In genomic region chr10:117216793-117217192, GRCm38 (mm10) we compare ENCODE assay signal across 10 mouse cellular contexts. TPM values are rescaled to one million over a fixed set of nuclear protein-coding genes. Genes with fewer than 3 reads are reported as not detected.
DNase-seq lines count a peak whose midpoint lies in the region; ATAC-seq and TF ChIP-seq lines count a peak whose summit lies in the region.
"Had no signal": no experiment of that assay in that cellular context is flagged by ENCODE, and none has a peak within 500 bp of the region (broad histone marks: within the 10 kb centered on the region; RNA-seq: fewer than 3 reads in every experiment).

No protein-coding gene starts in this region.

- no peak overlapping the region for H3K27ac ChIP-seq in gastrocnemius, adult 2 months
- H3K27ac ChIP-seq in testis, adult 2 months (ENCODE audit: control insufficient read depth, insufficient read depth, low read depth, low read length), result no peak overlapping the region
- H3K27ac ChIP-seq in midbrain, embryonic 16.5 days (ENCODE audit: low read length), result no peak overlapping the region
- H3K27ac ChIP-seq: embryonic facial prominence, embryonic 13.5 days had no signal

- peak; percentile 93 for TF ChIP-seq CTCF in gastrocnemius, adult 2 months (IDR thresholded peaks at IDR 0.05)
- peak; percentile 56; the same call in 1 of the 2 replicates for TF ChIP-seq CTCF in testis, adult 2 months (IDR thresholded peaks at IDR 0.05; ENCODE audit: control insufficient read depth, insufficient read depth, insufficient replicate concordance, low read depth, low read length)

- 0 out of 2 replicates have a peak, but pooled peaks have one; percentile 37 for ATAC-seq in midbrain, embryonic 16.5 days

- 70% methylated on average over 5 of the region's 5 CpGs for WGBS in midbrain, embryonic 16.5 days

- peaks cover 2% of the 10 kb centered on the region; the same call in 1 of the 2 replicates for H3K4me1 ChIP-seq in testis, adult 2 months (ENCODE audit: control insufficient read depth, insufficient read depth, low read length)
- H3K4me1 ChIP-seq in midbrain, embryonic 16.5 days (ENCODE audit: control insufficient read depth, insufficient read depth, low read length), result no peaks in the 10 kb centered on the region
- H3K4me1 ChIP-seq: embryonic facial prominence, embryonic 13.5 days had no signal

- no peak for TF ChIP-seq POLR2A in testis, adult 2 months (IDR thresholded peaks at IDR 0.05; ENCODE audit: control insufficient read depth, low read depth, low read length)

- intact Hi-C loops in gastrocnemius, adult 2 months (cut with DNase I), result loop anchor here (10.0 kb wide), 1 partner anchor 882 kb away; no protein-coding TSS in a partner anchor
- intact Hi-C loops in gastrocnemius, postnatal 14 days (cut with DNase I; ENCODE audit: low total_unique reads), result no loop called here

- H3K9ac ChIP-seq in midbrain, embryonic 16.5 days (ENCODE audit: low read depth, low read length), result no peak overlapping the region
- H3K9ac ChIP-seq: embryonic facial prominence, embryonic 13.5 days had no signal

- H3K4me2 ChIP-seq in midbrain, embryonic 16.5 days (ENCODE audit: low read length), result no peak overlapping the region
- H3K4me2 ChIP-seq: embryonic facial prominence, embryonic 13.5 days had no signal

- peak; percentile 43 for DNase-seq in gastrocnemius, adult 2 months
- no peak for DNase-seq in gastrocnemius, postnatal 14 days
- no peak for DNase-seq in testis, postnatal 14 days (ENCODE audit: low spot score)
- DNase-seq in c-Kit-positive CD71-positive TER-119-positive erythroid progenitor cells, embryonic 14.5 days (ENCODE audit: low spot score), result peak; percentile 60
- peak; percentile 42 for DNase-seq in kidney, postnatal 14 days
- peak; percentile 55 to 56 for DNase-seq in thymus, postnatal 36 days

- no peak overlapping the region for H3K4me3 ChIP-seq in gastrocnemius, adult 2 months
- H3K4me3 ChIP-seq in testis, adult 2 months (ENCODE audit: control insufficient read depth, low read depth, low read length), result peak overlapping the region; percentile 8
- H3K4me3 ChIP-seq in midbrain, embryonic 16.5 days (ENCODE audit: low read depth, low read length), result no peak overlapping the region
- H3K4me3 ChIP-seq: embryonic facial prominence, embryonic 13.5 days had no signal

- H3K36me3 ChIP-seq in testis, adult 2 months (ENCODE audit: control insufficient read depth, insufficient read depth, low read length), result peaks cover 9% of the 10 kb centered on the region
- peaks cover 48% of the 10 kb centered on the region for H3K36me3 ChIP-seq in midbrain, embryonic 16.5 days (ENCODE audit: control insufficient read depth, insufficient read depth, low read length)

- no peaks in the 10 kb centered on the region for H3K9me3 ChIP-seq in midbrain, embryonic 16.5 days (replicated peaks; ENCODE audit: control insufficient read depth, low read length, poor library complexity, severe bottlenecking)
- H3K9me3 ChIP-seq: embryonic facial prominence, embryonic 13.5 days had no signal

- H3K27me3 ChIP-seq in testis, adult 2 months (ENCODE audit: control insufficient read depth, insufficient read depth, low read length), result no peaks in the 10 kb centered on the region
- no peaks in the 10 kb centered on the region for H3K27me3 ChIP-seq in midbrain, embryonic 16.5 days (ENCODE audit: control insufficient read depth, insufficient read depth, low read depth, low read length)
- H3K27me3 ChIP-seq: embryonic facial prominence, embryonic 13.5 days had no signal

RNA-seq across cellular contexts. Expression of gene Yeats4, which starts 7.5 kb away (rescaled TPM):
- total RNA-seq in gastrocnemius, adult 2 months (2021), result 10 to 100 TPM; 16.9 to 17.1 TPM
- total RNA-seq in gastrocnemius, postnatal 14 days (2021), result 10 to 100 TPM; 16.9 to 18.5 TPM
- 43.3 and 44.1 TPM in 2 replicates for polyA plus RNA-seq in testis, adult 2 months (2012; rRNA removed)
- 104 and 113 TPM in 2 replicates for polyA plus RNA-seq in midbrain, embryonic 16.5 days (2015; fragmentation: Nextera tagmentation; extraction: Ambion mirVana)

RNA-seq across cellular contexts. Expression of gene 9530003J23Rik, which starts 21.7 kb away (rescaled TPM):
- total RNA-seq in gastrocnemius, adult 2 months (2021), result not detected
- not detected for total RNA-seq in gastrocnemius, postnatal 14 days (2021)
- 0.18 and 0.33 TPM in 2 replicates for polyA plus RNA-seq in testis, adult 2 months (2012; rRNA removed)
- polyA plus RNA-seq in midbrain, embryonic 16.5 days (2015; fragmentation: Nextera tagmentation; extraction: Ambion mirVana), result not detected in 2 replicates
- total RNA-seq: left cerebral cortex, postnatal 36 days had no signal
- polyA plus RNA-seq: embryonic facial prominence, embryonic 13.5 days had no signal

Comparison
In these comparisons a context has a peak if more than half of its experiments do, and no peak if none do; other contexts are left out.
1. DNase-seq: peak in gastrocnemius, adult 2 months (single experiment), c-Kit-positive CD71-positive TER-119-positive erythroid progenitor cells, embryonic 14.5 days (single experiment), kidney, postnatal 14 days (single experiment) and thymus, postnatal 36 days (2 of 2); none in gastrocnemius, postnatal 14 days (single experiment) and testis, postnatal 14 days (single experiment).